Mouse (Mus musculus): ENCODE measurements around the gene Kif16b.
"Not testable (repeated sequence)": the region's sequence is repeated elsewhere in the genome, so short reads cannot be mapped to it uniquely, and the experiment has no call there.

Gene Kif16b

DNA sequence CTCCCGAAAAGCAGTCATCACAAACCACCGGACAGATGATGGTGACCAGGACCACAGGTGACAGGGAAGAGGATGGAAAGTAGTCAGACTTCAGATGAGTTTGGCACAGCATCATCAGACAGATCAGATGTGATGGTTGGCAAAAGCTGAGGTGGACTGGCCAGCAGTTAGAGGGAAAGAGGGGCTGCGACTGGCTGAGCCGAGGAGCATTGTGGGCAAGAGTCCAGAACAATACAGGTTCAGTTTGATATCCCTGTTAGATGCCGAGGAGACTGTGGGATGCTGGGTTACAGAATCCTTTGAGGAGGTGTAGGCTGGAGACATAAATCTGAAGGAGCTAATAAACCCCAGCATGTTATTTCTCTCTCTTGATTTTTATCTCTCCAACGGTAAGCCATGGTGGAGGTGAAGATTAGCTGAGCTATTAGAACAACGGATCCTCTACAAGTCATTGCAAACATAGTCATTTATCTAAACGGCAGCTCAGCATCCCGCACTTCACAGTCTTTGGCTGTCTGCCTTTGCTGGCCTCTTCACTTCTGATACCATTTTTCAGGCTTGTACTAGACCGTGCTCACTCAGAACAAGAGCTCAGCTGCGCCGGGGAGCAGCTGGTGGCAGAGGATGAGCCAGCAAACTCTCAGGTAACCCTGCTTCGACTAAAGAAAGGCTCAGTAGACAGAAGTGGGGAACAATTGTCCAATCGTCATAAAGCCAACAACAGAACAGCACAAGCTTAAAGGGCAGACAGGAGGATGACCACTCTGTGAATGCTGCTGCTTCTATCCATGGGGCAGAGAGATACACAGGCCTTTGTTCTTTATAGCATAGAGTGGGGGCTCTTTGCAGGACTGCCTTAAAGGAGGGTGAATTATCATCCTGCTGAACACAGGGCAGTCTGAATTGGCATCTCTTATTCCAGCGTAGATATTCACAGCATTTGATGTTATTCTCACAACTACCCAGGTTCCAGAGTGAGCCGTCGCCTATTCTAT, 304.9 kb downstream of the Kif16b start:
- DNase-seq (ENCODE audit: low spot score in 2 of 2): peak in 1 of 2 experiments; percentile 16

- DNase-seq (ENCODE audit: low spot score in 2 of 2): peak in 1 of 2 experiments; percentile 5
These were observed 310.4 kb downstream of the Kif16b start for GRCm38 (mm10) chr2:142590938-142591337.

DNA sequence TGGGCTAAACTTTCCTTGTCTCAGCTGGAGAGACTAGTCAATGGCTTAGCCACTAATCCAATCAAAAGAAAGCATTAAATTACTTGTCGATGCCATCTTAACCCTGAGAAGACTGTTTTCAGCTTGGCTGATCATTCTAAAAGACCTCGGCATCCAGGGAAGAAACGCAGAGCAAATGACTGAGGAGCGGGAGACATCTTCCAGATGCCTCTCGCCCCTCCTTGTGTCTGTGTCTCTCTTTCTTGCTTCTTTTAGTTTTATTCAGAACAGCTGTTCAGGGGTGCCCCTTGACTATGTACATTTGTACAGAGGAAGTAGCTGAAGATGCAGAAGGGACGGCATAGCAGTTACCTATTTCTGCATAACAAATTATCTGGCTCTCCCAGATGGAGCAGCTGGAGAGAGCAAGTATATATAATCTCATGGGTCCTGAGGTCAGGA, 311.0 kb downstream of the Kif16b start:
- peak in 1 of 2 experiments; percentile 8 for DNase-seq (ENCODE audit: low spot score in 2 of 2)

- peak in 1 of 2 experiments; percentile 17 for DNase-seq (ENCODE audit: low spot score in 2 of 2)
These were observed 311.7 kb downstream of the Kif16b start for GRCm38 (mm10) chr2:142589403-142590283.

GRCm38 (mm10) chr2:142585845-142586244, 315.5 kb downstream of the Kif16b start:
- no peak for DNase-seq (ENCODE audit: low spot score in 2 of 2)

GRCm38 (mm10) chr2:142584851-142585737, 316.2 kb downstream of the Kif16b start:
- DNase-seq (ENCODE audit: low spot score in 2 of 2): no peak

- DNase-seq (ENCODE audit: low spot score in 2 of 2): no peak
These were observed 320.9 kb downstream of the Kif16b start for GRCm38 (mm10) chr2:142580449-142580848.

DNA sequence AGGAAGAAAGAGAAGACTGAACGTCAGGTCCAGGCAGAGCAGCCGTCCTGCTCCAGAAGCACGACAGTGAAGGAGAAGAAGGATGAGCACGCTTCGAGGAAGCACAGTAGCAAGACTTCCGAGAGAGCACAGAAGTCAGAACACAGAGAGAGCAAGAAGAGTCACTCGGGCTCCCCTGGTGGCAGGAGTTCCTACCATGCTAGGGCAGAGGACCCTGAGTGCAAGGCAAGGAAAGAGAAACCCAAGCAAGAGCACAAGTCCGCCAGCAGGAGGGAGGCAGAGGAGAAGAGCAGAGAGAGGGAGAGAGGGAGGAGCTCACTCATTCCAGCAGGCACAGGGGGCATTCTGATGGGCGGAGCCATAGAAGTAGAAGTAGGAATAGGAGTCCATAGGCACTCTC, 323.9 kb downstream of the Kif16b start:
- not testable (repeated sequence) for DNase-seq (ENCODE audit: low spot score in 2 of 2)

GRCm38 (mm10) chr2:142569771-142570170, 331.6 kb downstream of the Kif16b start:
- DNase-seq (ENCODE audit: low spot score in 2 of 2): no peak
